Mouse (Mus musculus): Measurements from ENCODE around the gene Grhl1.

GRCm38 (mm10) chr12:24658998-24659397 is 86.9 kb downstream of the Grhl1 start:
- no peak for TF ChIP-seq CTCF (conservative IDR thresholded peaks at IDR 0.05; ENCODE audit: low read length)
- TF ChIP-seq POU5F1 (IDR thresholded peaks at IDR 0.05; ENCODE audit: borderline replicate concordance, low read length) = no peak
